In the genomic region with DNA sequence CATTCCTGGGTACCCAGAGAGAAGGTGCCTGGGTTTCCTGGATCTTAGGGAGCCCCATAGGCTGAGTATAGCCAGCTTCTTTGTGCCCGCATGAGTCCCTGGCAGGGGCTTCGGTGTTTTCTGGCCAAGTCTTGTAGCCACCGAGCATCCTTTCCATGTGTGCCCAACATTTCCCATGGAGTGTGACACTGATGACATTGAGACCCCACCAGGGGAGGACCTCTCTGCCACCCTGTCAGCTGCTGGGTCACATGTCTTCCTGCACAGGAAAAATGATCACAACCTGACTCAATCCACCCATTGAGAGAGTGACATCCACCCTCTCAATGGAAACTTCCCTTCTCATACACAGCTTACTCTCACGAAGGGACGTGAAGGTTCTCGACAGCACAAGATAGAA, we compare ENCODE assay signal across 21 mouse cellular contexts. TPM values are rescaled to one million over a fixed set of nuclear protein-coding genes. Genes with fewer than 3 reads are reported as not detected.
DNase-seq lines count a peak whose midpoint lies in the region; ATAC-seq lines count a peak whose summit lies in the region.
"Had no signal": no experiment of that assay in that cellular context is flagged by ENCODE, and none has a peak within 500 bp of the region (broad histone marks: within the 10 kb centered on the region; RNA-seq: fewer than 3 reads in every experiment).

No protein-coding gene starts in this region.

- DNase-seq in heart, embryonic 10.5 days (ENCODE audit: low spot score): peak; percentile 65
- DNase-seq in heart, adult 9 months (ENCODE audit: low spot score in 2 of 2): no peak
- DNase-seq in midbrain, embryonic 10.5 days (ENCODE audit: low spot score): peak; percentile 10
- DNase-seq in urinary bladder, postnatal 10 days (ENCODE audit: low spot score): peak; percentile 5
- no peak for DNase-seq in urinary bladder, adult 2 months (ENCODE audit: low spot score)
- DNase-seq in testis, postnatal 10 days (ENCODE audit: low spot score): peak; percentile 17
- DNase-seq: adrenal gland, postnatal 14 days; cerebellum, adult 18-20 months; cerebellum, adult 9-11 months; gastrocnemius, adult 2 months; gastrocnemius, postnatal 25 days had no signal

- 80% methylated on average over 6 of the region's 6 CpGs for WGBS in heart, embryonic 10.5 days
- 92% methylated on average over 6 of the region's 6 CpGs for WGBS in midbrain, embryonic 10.5 days
- WGBS in midbrain, embryonic 16.5 days: 93% methylated on average over 6 of the region's 6 CpGs
- 94% methylated on average over 6 of the region's 6 CpGs for WGBS in hindbrain, embryonic 16.5 days

- no peak overlapping the region for H3K4me3 ChIP-seq in heart, embryonic 10.5 days
- no peak overlapping the region for H3K4me3 ChIP-seq in midbrain, embryonic 10.5 days
- no peak overlapping the region for H3K4me3 ChIP-seq in midbrain, embryonic 16.5 days (ENCODE audit: low read depth, low read length)
- H3K4me3 ChIP-seq in hindbrain, embryonic 16.5 days (ENCODE audit: low read length): no peak overlapping the region
- H3K4me3 ChIP-seq: embryonic facial prominence, embryonic 13.5 days; forebrain, embryonic 13.5 days; gastrocnemius, adult 2 months; heart, embryonic 12.5 days; hindbrain, embryonic 10.5 days had no signal

- H3K9me3 ChIP-seq in heart, embryonic 10.5 days: no peaks in the 10 kb centered on the region
- no peaks in the 10 kb centered on the region for H3K9me3 ChIP-seq in midbrain, embryonic 10.5 days (replicated peaks)
- H3K9me3 ChIP-seq in midbrain, embryonic 16.5 days (replicated peaks; ENCODE audit: control insufficient read depth, low read length, poor library complexity, severe bottlenecking): no peaks in the 10 kb centered on the region
- no peaks in the 10 kb centered on the region for H3K9me3 ChIP-seq in hindbrain, embryonic 16.5 days (ENCODE audit: control insufficient read depth, low read length)
- H3K9me3 ChIP-seq: embryonic facial prominence, embryonic 13.5 days; forebrain, embryonic 13.5 days; heart, embryonic 12.5 days; hindbrain, embryonic 10.5 days had no signal

- H3K9ac ChIP-seq in midbrain, embryonic 16.5 days (ENCODE audit: low read depth, low read length): no peak overlapping the region
- H3K9ac ChIP-seq in hindbrain, embryonic 16.5 days (ENCODE audit: low read depth, low read length): no peak overlapping the region
- H3K9ac ChIP-seq: embryonic facial prominence, embryonic 13.5 days; forebrain, embryonic 13.5 days; heart, embryonic 12.5 days; hindbrain, embryonic 14.5 days had no signal

- peaks cover 19% of the 10 kb centered on the region for H3K4me1 ChIP-seq in heart, embryonic 10.5 days
- H3K4me1 ChIP-seq in midbrain, embryonic 10.5 days: peaks cover 35% of the 10 kb centered on the region
- H3K4me1 ChIP-seq in midbrain, embryonic 16.5 days (ENCODE audit: control insufficient read depth, insufficient read depth, low read length): peaks cover 16% of the 10 kb centered on the region
- peaks cover 16% of the 10 kb centered on the region for H3K4me1 ChIP-seq in hindbrain, embryonic 16.5 days (ENCODE audit: control insufficient read depth, insufficient read depth, low read depth, low read length)

- peaks cover 76% of the 10 kb centered on the region for H3K27me3 ChIP-seq in heart, embryonic 10.5 days (ENCODE audit: insufficient read depth, poor library complexity, severe bottlenecking)
- peaks cover 76% of the 10 kb centered on the region for H3K27me3 ChIP-seq in midbrain, embryonic 10.5 days (ENCODE audit: low read depth, poor library complexity, severe bottlenecking)
- H3K27me3 ChIP-seq in midbrain, embryonic 16.5 days (ENCODE audit: control insufficient read depth, insufficient read depth, low read depth, low read length): peaks cover 29% of the 10 kb centered on the region
- peaks cover 34% of the 10 kb centered on the region for H3K27me3 ChIP-seq in hindbrain, embryonic 16.5 days (replicated peaks; ENCODE audit: control insufficient read depth, insufficient read depth, low read length)
- H3K27me3 ChIP-seq: CH12.LX had no signal

- H3K4me2 ChIP-seq in midbrain, embryonic 16.5 days (ENCODE audit: low read length): no peak overlapping the region
- H3K4me2 ChIP-seq in hindbrain, embryonic 16.5 days (ENCODE audit: low read length): no peak overlapping the region
- H3K4me2 ChIP-seq: embryonic facial prominence, embryonic 13.5 days; forebrain, embryonic 13.5 days; heart, embryonic 12.5 days; hindbrain, embryonic 14.5 days had no signal

- ATAC-seq in midbrain, embryonic 16.5 days: no peak
- ATAC-seq in hindbrain, embryonic 16.5 days: no peak
- ATAC-seq: activated CD4-positive, CD25-positive, alpha-beta regulatory T cell, adult 4 months; forebrain, embryonic 13.5 days; Patski had no signal

- no peak overlapping the region for H3K27ac ChIP-seq in heart, embryonic 10.5 days
- no peak overlapping the region for H3K27ac ChIP-seq in midbrain, embryonic 10.5 days (replicated peaks)
- no peak overlapping the region for H3K27ac ChIP-seq in midbrain, embryonic 16.5 days (ENCODE audit: low read length)
- no peak overlapping the region for H3K27ac ChIP-seq in hindbrain, embryonic 16.5 days (ENCODE audit: low read depth, low read length)
- H3K27ac ChIP-seq: embryonic facial prominence, embryonic 13.5 days; forebrain, embryonic 13.5 days; gastrocnemius, adult 2 months; hindbrain, embryonic 10.5 days; hindbrain, embryonic 14.5 days had no signal

- H3K36me3 ChIP-seq in heart, embryonic 10.5 days: no peaks in the 10 kb centered on the region
- 0 out of 2 replicates have a peak, but pooled peaks cover 8% of the 10 kb centered on the region for H3K36me3 ChIP-seq in midbrain, embryonic 10.5 days
- no peaks in the 10 kb centered on the region for H3K36me3 ChIP-seq in midbrain, embryonic 16.5 days (ENCODE audit: control insufficient read depth, insufficient read depth, low read length)
- no peaks in the 10 kb centered on the region for H3K36me3 ChIP-seq in hindbrain, embryonic 16.5 days (ENCODE audit: control insufficient read depth, insufficient read depth, low read length)
- H3K36me3 ChIP-seq: embryonic facial prominence, embryonic 13.5 days; heart, embryonic 12.5 days; hindbrain, embryonic 10.5 days had no signal

RNA-seq across cellular contexts. Expression of a gene that starts 12.5 kb away (rescaled TPM):
- 0.10 and 0.68 TPM in 2 replicates for polyA plus RNA-seq in heart, embryonic 10.5 days (2016; fragmentation: Nextera tagmentation; extraction: Ambion mirVana)
- 7.2 and 7.3 TPM in 2 replicates for polyA plus RNA-seq in midbrain, embryonic 10.5 days (2016; fragmentation: Nextera tagmentation; extraction: Ambion mirVana)
- polyA plus RNA-seq in midbrain, embryonic 16.5 days (2015; fragmentation: Nextera tagmentation; extraction: Ambion mirVana): 0.83 and 1.0 TPM in 2 replicates
- polyA plus RNA-seq in urinary bladder, adult 2 months (2012; rRNA removed): 68.3 and 70.7 TPM in 2 replicates
- 0.93 and 0.97 TPM in 2 replicates for polyA plus RNA-seq in hindbrain, embryonic 16.5 days (2015; fragmentation: Nextera tagmentation; extraction: Ambion mirVana)
- polyA plus RNA-seq: activated CD4-positive, CD25-positive, alpha-beta regulatory T cell, adult 4 months had no signal

Comparison
In these comparisons a context has a peak if more than half of its experiments do, and no peak if none do; other contexts are left out.
1. DNase-seq: peak in heart, embryonic 10.5 days (single experiment), midbrain, embryonic 10.5 days (single experiment), urinary bladder, postnatal 10 days (single experiment) and testis, postnatal 10 days (single experiment); none in heart, adult 9 months (0 of 2) and urinary bladder, adult 2 months (single experiment).